Mouse (Mus musculus) kidney, adult 8-10 months (tissue): ENCODE data around the gene Sct.
"Not testable (repeated sequence)": the region's sequence is repeated elsewhere in the genome, so short reads cannot be mapped to it uniquely, and the experiment has no call there.

ENCODE experiments used
- DNase-seq, 2 experiments: peaks; one replicate each; pipeline ENCODE4 v3.0.0; 2022

Gene Sct

GRCm38 (mm10) chr7:141288042-141288441 lies 9.1 kb upstream of the Sct start:
- DNase-seq, result no peak

DNA sequence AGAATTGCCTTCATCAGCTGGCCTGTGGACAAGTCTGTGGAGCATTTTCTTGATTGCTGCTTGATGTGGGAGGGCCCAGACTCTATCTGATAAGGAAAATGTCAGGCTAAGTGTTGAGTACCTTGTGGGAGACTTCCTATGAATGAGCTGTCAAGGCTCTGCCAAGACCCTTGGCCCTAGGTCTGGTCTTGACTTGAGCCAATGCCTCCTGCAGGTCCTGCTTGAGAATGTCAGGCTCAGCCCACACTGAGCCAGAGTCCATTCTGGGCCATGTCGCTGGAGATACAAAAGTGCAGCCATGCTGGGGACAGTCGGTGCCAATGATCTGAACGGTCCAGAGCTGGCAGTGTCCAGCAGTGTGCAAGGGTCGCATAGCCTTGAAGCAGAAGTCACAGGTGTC lies 3.8 kb upstream of the Sct start:
- no peak for DNase-seq

DNA sequence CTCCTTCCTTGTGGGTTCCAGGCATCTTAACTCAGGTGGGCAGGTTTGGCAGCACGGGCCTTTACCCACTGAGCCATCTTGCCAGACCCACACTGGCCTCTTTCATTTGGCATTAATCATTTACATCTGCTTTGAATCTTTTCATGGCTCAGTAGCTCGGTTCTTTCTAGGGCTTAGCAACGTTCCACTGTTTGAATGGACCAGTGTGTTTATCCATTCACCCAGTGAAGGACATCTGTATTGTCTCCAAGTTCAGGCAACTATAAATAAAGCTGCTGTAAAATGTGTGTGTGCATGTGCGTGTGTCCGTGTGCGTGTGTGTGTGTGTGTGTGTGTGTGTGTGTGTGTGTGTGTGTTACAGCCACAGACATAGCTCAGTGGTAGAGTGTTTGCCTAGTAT lies 2.5 kb upstream of the Sct start:
- peak in 1 of 2 experiments; percentile 55 for DNase-seq

DNA sequence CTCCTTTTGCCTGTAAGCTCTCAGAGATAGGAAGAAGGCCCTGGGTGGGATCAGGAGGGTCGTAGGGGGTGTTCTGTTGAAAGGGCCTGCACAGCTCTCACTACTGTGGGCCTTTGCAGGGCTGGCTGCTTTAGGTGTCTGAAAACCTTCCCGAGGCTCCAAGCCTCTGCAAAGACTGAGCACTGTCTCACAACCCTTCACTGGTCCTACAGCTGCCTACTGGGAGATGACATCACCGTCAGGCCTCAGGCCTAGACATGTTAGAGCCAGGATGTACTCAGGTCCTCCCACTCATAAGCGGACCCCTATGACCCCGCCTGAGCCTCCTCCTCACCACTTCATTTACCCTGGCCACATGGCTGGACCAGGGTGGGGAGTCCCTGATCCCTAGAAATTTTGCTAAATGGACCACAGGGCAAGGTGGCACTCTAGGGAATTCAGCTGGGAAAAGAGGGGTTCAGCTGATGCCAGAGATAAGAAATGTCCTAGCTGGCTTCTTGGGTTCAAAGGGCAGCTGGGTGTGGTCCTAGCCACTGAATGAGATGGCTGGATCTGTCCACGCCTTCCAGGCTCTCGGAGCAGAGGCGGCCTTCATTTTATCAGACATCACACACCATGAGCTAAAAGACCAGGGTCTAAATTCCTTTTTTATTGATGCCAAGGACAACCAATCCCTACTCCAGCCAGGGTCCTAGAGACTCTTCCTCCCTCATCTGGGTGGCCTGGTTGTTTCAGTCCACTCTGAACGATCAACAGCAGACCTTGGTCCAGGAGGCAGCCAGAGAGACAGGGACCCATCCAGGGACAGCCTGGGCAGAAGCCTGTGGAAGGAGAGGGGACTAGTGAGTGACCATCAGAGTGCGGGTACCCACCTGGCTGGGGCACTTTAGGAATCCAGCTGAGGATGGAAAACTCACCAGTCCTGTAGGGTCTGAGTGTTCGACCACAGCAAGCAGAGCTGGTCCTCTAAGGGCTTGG lies 943 bp downstream of the Sct start:
- DNase-seq, result no peak

DNA sequence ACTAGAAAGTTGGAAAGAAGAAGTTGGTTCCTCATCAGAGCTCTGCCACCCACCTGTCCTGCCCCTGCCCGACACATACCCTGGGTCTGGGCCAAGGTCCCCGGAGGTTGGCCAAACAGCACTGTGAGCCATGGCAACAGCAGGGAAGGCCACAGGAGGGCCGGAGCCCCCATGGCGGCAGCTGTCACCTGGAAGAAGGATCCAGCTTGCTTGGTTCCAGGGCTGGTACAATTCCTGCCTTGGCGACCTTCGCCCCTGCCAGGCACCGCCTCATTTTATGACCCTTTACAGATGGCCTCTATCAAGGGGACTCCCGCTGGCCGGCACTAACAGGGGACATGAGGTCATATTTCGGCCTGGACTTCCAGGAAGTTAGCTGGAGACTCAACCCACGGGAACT lies 2.4 kb downstream of the Sct start, which contains the start of gene Cdhr5:
TSS of gene Cdhr5 (minus strand) at position 241 of the 400 bp plus-strand sequence.
- peak; percentile 82 to 84 for DNase-seq

- DNase-seq, result no peak
Measured at GRCm38 (mm10) chr7:141275356-141275755, 3.6 kb downstream of the Sct start.

DNA sequence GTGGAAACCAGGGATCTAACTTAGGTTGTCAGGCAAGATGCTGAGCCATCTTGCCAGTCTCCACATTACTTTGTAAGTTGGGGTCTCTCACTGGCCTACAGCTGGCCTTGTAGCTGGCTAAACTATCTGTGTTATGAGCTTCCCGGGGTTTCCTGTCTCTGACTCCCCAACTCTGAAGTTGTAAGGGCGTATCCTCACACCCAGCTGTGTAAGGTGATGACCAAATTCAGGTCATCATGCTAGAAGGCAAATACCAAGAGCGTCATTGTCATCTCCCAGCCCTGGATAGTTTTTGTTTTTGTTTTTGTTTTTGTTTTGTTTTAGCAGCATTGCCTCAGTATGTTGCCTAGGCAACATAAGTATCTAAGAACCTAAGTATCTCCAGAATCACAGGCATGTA lies 8.3 kb downstream of the Sct start:
- no peak for DNase-seq

- DNase-seq, result no peak
Measured at GRCm38 (mm10) chr7:141269273-141269545, 9.7 kb downstream of the Sct start.

DNA sequence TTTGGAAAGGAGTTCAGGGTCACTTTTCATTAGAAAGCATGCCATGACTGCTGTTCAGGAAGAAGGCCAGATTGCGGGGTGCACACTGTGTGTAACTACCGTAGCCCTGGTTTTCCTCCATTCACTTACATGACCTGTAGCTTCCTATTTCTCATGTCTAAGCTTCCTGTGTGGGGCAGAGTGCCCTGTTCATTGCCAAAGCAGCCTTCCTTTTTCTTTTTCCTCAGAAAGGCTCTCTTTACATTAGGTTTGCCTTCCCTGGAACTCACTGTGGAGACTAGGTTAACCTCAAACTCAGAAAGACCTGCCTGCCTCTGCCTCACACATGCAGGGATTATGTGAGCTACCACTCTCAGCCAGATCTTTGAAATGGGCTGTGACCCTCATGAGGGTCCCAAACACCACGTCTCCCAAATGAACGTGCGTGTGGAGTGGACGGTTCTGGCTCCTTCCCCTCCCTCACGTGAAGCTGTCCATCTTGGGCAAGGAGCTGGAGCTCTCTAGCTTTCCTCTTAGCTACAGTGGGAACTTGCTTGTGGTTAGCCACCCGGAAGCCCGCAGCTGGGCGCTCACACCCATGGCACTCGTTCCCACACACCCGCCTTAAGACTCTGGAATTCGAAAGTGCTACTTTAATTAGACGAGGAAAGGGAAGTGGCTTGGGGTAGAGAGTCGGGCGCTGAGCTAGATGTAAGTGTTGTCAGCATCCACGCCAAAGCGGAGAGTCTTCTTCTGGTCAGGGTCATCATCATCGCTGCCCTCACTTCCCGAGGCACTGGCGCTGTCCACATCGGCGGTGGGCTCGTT lies 10.3 kb downstream of the Sct start:
- no peak for DNase-seq

DNA sequence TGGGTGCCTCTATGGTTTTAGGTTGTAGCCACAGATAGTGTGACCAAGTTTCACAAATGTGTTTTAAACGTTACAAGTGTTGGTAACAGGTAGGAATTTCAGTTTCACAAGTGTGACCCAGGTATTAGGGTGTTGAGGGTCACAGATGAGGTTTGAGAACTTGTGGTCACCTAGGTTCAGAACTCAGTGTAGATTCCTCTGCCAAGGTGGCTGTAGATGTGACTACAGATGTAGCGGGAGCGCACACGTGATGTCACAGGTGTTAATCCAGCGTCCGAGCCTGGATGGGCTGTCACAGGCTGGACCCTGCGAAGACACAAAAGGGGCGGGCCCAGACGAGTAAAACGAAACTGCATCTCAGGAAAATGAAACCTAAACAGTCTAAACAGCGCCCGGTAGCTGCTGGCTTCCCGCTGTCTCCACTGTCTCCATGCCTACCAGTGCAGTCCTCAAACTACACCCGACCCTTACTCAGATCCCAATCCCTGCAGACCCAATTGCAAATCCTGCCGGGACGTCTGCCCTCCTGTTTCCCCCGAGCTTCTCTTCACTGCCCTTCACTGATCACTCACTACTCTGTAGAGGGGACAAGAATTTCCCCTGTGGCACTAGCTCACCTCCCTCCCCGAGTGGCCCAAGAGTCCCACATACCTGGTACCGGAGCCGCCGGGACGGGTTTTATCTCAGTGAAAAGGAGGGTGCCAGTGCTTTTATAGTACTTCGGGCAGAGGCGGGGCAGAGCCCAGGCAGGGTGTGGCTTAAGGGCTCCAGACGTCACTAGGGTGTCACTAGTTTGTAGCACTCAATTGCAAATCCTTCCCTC lies 13.0 kb downstream of the Sct start, which contains the start of gene Irf7:
TSS of gene Irf7 (minus strand) at position 743 of the 823 bp plus-strand sequence.
- DNase-seq, result peak; percentile 54 to 77

- no peak for DNase-seq
Measured at GRCm38 (mm10) chr7:141265411-141265738, 13.6 kb downstream of the Sct start.

DNA sequence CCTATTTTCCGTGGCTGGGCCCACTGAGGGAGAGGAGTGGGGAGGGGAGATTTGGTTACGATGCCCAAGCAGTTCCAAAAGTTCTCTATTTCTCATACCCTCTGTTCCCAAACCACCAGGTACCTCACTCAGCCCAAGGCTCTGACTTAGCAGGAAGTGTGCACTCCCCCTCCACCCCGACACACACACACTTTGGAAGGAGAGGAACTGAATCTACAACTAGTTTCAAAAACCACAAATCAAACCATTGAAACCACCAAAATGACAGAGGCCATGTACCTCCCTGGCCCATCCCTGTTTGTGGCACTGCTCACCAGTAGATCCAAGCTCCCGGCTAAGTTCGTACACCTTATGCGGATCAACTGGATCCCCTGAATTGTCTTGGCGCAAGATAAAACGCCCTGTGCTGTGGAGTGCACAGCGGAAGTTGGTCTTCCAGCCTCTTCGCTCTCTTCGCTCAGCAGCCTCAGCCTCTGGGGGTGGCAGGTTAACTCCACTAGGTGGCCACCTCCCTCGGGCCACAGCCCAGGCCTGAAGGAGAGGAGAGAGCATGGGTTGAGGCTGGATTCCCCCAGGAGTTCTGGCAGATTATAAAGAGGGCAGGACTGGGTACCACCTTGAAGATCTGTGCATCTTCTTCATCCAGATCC lies 14.0 kb downstream of the Sct start:
- peak; percentile 23 to 42 for DNase-seq

GRCm38 (mm10) chr7:141264041-141264700 lies 14.8 kb downstream of the Sct start:
- DNase-seq, result no peak

GRCm38 (mm10) chr7:141263640-141264039 lies 15.3 kb downstream of the Sct start:
- no peak for DNase-seq

DNA sequence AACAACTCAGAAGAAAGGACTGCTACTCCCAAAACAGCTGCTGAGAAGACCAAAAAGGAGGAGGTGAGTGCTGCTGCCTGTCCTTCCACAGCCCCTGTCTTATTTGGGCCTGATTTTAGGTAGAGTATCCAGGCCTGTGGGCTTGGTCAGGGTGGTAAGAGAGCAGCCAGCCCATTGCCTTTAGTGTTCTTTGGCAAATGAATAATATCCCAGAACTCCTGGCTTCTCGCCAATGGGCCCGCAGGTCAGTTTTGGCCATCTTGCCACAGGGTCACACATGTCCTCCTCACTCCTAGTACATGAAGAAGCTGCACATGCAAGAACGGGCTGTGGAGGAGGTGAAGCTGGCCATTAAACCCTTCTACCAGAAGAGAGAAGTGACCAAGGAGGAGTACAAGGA lies 17.5 kb downstream of the Sct start:
- no peak for DNase-seq

GRCm38 (mm10) chr7:141256159-141256558 lies 22.8 kb downstream of the Sct start:
- no peak for DNase-seq

- DNase-seq, result not testable (repeated sequence)
Measured at GRCm38 (mm10) chr7:141250486-141250885, 28.4 kb downstream of the Sct start.

DNA sequence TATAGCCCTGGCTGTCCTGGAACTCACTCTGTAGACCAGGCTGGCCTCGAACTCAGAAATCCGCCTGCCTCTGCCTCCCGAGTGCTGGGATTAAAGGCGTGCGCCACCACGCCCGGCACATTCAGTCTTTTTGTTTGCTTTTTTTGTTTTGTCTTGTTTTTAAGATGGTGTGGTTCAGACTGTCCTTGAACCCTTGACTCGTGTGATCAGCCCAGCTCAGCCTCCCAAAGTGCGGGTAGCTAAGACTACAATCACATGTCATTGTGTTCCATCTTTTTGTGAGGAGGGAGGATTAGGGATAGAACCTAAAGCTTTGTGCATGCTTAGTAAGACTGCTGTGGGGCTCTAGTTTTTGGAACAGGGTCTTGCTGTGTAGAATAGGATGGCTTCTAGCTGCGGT lies 47.4 kb downstream of the Sct start:
- no peak for DNase-seq

- DNase-seq, result no peak
Measured at GRCm38 (mm10) chr7:141231111-141231510, 47.8 kb downstream of the Sct start.

DNA sequence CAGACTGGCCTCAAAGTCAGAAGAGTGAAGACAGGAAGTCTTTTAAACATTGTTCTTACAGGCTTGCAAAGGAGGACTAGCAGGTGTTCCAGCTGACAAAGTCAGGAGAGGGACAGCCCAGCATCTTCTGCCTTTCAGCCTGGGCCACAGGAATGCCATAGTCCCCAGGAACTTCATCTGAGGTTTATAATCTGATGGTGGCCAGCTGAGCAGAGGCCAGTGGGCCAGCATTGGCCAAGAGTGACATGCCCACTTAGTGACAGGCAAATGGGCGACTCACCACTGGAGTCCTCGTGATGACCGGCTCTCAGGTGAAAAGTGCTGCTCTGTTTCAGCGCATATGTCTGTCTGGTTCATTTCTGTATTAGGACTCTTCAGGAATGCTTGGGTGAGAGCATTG lies 48.4 kb downstream of the Sct start:
- DNase-seq, result no peak

DNA sequence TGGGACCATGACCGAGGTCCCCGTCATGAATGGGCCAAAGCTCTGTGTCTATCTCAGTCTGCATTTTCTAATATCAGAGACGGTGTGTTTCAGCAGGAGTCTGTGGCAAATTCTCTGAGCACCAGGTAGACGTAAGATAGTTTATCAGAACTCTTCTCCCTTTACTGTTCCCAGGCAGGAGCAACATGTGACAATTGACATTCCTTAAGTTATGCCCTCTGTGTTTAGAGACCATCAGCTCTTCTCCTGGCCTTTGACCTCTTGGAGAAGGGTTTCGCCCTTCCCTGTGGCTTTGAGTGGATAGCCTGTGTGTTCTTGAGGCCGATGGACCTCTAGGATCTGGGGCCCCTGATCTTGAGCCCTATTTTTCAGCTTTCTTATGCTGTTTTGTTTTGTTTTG lies 49.2 kb downstream of the Sct start:
- DNase-seq, result no peak
